Mouse (Mus musculus): Measurements from ENCODE around the gene Aknad1. TPM values are rescaled to one million over a fixed set of nuclear protein-coding genes. Genes with fewer than 3 reads are reported as not detected.

Aknad1 gene
- polyA plus RNA-seq, 2 experiments, result 0.30 to 0.88 TPM

- Histone ChIP-seq H3K27me3 (ENCODE audit: control insufficient read depth, insufficient read depth, low read length) (no peaks in the 10 kb centered on the region), H3K27ac (0 out of 2 replicates have a peak overlapping the region, but pooled peaks have one; percentile 21), H3K4me2 (ENCODE audit: low read depth) (peak overlapping the region; percentile 12; the same call in 1 of the 2 replicates), H3K9ac (replicated peaks) (no peak overlapping the region), H3K4me1 (replicated peaks; ENCODE audit: control insufficient read depth in 2 of 2, insufficient read depth in 2 of 2, low read length in 1 of 2) (peaks cover 27 to 40% of the 10 kb centered on the region in 2 experiments), H3K9me3 (ENCODE audit: control insufficient read depth, low read length) (no peaks in the 10 kb centered on the region), H3K36me3 (replicated peaks; ENCODE audit: control insufficient read depth, insufficient read depth, low read depth) (no peaks in the 10 kb centered on the region; the same call in 1 of the 2 replicates), H3K4me3 (ENCODE audit: insufficient read depth in 1 of 2, low read depth in 2 of 2, low read length in 2 of 2) (no peak overlapping the region)
- TF ChIP-seq EP300 (IDR thresholded peaks at IDR 0.05; ENCODE audit: low read depth) (no peak), CTCF (IDR thresholded peaks at IDR 0.05; ENCODE audit: low read depth) (no peak)
- WGBS (ENCODE audit: insufficient replicate concordance), result 30% methylated on average over 3 of the region's 3 CpGs
- DNase-seq (ENCODE audit: low read depth in 3 of 3, low spot score in 3 of 3), result peak in 1 of 3 experiments; percentile 23
- no peak for ATAC-seq (ENCODE audit: insufficient read depth)
Measured at GRCm38 (mm10) chr3:108717896-108718502, 21.5 kb upstream of the Aknad1 start.

GRCm38 (mm10) chr3:108719357-108719756 lies 20.1 kb upstream of the Aknad1 start:
- Histone ChIP-seq H3K4me2 (ENCODE audit: low read depth) (peak overlapping the region; percentile 92), H3K9me3 (ENCODE audit: control insufficient read depth, low read length) (no peaks in the 10 kb centered on the region), H3K4me3 (ENCODE audit: insufficient read depth in 1 of 2, low read depth in 2 of 2, low read length in 2 of 2) (no peak overlapping the region), H3K36me3 (replicated peaks; ENCODE audit: control insufficient read depth, insufficient read depth, low read depth) (no peaks in the 10 kb centered on the region; the same call in 1 of the 2 replicates), H3K4me1 (replicated peaks; ENCODE audit: control insufficient read depth in 2 of 2, insufficient read depth in 2 of 2, low read length in 1 of 2) (peaks cover 27 to 35% of the 10 kb centered on the region in 2 experiments), H3K9ac (replicated peaks) (peak overlapping the region; percentile 18), H3K27ac (no peak overlapping the region), H3K27me3 (ENCODE audit: control insufficient read depth, insufficient read depth, low read length) (no peaks in the 10 kb centered on the region)
- WGBS (ENCODE audit: insufficient replicate concordance), result 69% methylated on average over 2 of the region's 2 CpGs
- TF ChIP-seq EP300 (IDR thresholded peaks at IDR 0.05; ENCODE audit: low read depth), result no peak
- no peak for TF ChIP-seq CTCF (IDR thresholded peaks at IDR 0.05; ENCODE audit: low read depth)
- no peak for DNase-seq (ENCODE audit: low read depth in 3 of 3, low spot score in 3 of 3)
- ATAC-seq (ENCODE audit: insufficient read depth), result no peak

GRCm38 (mm10) chr3:108719761-108720160 lies 19.7 kb upstream of the Aknad1 start:
- TF ChIP-seq CTCF (IDR thresholded peaks at IDR 0.05; ENCODE audit: low read depth), result no peak
- no peak for TF ChIP-seq EP300 (IDR thresholded peaks at IDR 0.05; ENCODE audit: low read depth)
- Histone ChIP-seq H3K4me2 (ENCODE audit: low read depth) (peak overlapping the region; percentile 92), H3K36me3 (replicated peaks; ENCODE audit: control insufficient read depth, insufficient read depth, low read depth) (no peaks in the 10 kb centered on the region; the same call in 1 of the 2 replicates), H3K9ac (replicated peaks) (peak overlapping the region; percentile 18; the same call in 1 of the 2 replicates), H3K27me3 (ENCODE audit: control insufficient read depth, insufficient read depth, low read length) (no peaks in the 10 kb centered on the region), H3K4me3 (ENCODE audit: insufficient read depth in 1 of 2, low read depth in 2 of 2, low read length in 2 of 2) (peak overlapping the region in 1 of 2 experiments; percentile 97; a peak in 1 of 4 replicates), H3K9me3 (ENCODE audit: control insufficient read depth, low read length) (no peaks in the 10 kb centered on the region), H3K4me1 (replicated peaks; ENCODE audit: control insufficient read depth in 2 of 2, insufficient read depth in 2 of 2, low read length in 1 of 2) (peaks cover 27 to 35% of the 10 kb centered on the region in 2 experiments), H3K27ac (no peak overlapping the region)
- DNase-seq (ENCODE audit: low read depth in 3 of 3, low spot score in 3 of 3) (no peak), ATAC-seq (ENCODE audit: insufficient read depth) (no peak)
- WGBS (ENCODE audit: insufficient replicate concordance), result 66% methylated on average over 3 of the region's 3 CpGs

GRCm38 (mm10) chr3:108721076-108721991 lies 18.1 kb upstream of the Aknad1 start:
- peak overlapping the region; percentile 98 for H3K9ac ChIP-seq (replicated peaks)
- TF ChIP-seq CTCF (IDR thresholded peaks at IDR 0.05; ENCODE audit: low read depth) (no peak), EP300 (IDR thresholded peaks at IDR 0.05; ENCODE audit: low read depth) (no peak)
- peaks cover 27 to 29% of the 10 kb centered on the region in 2 experiments for H3K4me1 ChIP-seq (replicated peaks; ENCODE audit: control insufficient read depth in 2 of 2, insufficient read depth in 2 of 2, low read length in 1 of 2)
- H3K27ac ChIP-seq, result peak overlapping the region; percentile 76
- H3K4me2 ChIP-seq (ENCODE audit: low read depth), result peak overlapping the region; percentile 92
- no peaks in the 10 kb centered on the region; the same call in 1 of the 2 replicates for H3K36me3 ChIP-seq (replicated peaks; ENCODE audit: control insufficient read depth, insufficient read depth, low read depth)
- no peaks in the 10 kb centered on the region for H3K27me3 ChIP-seq (ENCODE audit: control insufficient read depth, insufficient read depth, low read length)
- no peaks in the 10 kb centered on the region for H3K9me3 ChIP-seq (ENCODE audit: control insufficient read depth, low read length)
- WGBS (ENCODE audit: insufficient replicate concordance), result 2% methylated on average over 43 of the region's 44 CpGs
- peak; percentile 17; the same call in 1 of the 2 replicates for ATAC-seq (ENCODE audit: insufficient read depth)
- no peak for DNase-seq (ENCODE audit: low read depth in 3 of 3, low spot score in 3 of 3)
- peak overlapping the region; percentile 94 to 97 for H3K4me3 ChIP-seq (ENCODE audit: insufficient read depth in 1 of 2, low read depth in 2 of 2, low read length in 2 of 2)

Data from liver, embryonic 14.5 days (tissue).